Mouse (Mus musculus): ENCODE measurements around the gene Wwox. TPM values are rescaled to one million over a fixed set of nuclear protein-coding genes. Genes with fewer than 3 reads are reported as not detected.

Wwox gene
- total RNA-seq, 1 experiment: 12.5 TPM

DNA sequence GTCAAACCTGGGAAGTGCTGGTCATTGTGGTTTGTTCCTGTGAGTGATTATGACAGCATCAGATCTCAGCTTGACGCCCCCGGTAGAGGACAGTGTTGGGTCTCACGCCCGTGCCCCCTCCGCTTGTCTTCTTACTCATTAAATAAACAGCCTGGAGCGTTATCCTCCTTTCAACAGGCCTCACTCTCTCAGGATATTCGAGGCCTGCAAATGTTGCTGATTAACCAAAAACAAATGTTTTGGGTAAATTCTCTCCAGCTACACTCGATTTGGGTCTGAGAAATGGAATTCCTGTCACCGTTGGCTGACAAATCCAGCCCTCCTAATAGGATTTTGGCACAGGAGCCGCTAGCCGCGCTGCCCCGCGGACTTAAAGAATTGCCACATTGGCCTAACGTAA, 115.5 kb downstream of the Wwox start:
- Histone ChIP-seq H3K9me3 (ENCODE audit: control insufficient read depth, insufficient read depth, low read depth, low read length) (no peaks in the 10 kb centered on the region), H3K9ac (ENCODE audit: insufficient read depth, low read depth, low read length, poor library complexity, severe bottlenecking) (no peak overlapping the region), H3K36me3 (ENCODE audit: control insufficient read depth, insufficient read depth, low read length, poor library complexity, severe bottlenecking) (no peaks in the 10 kb centered on the region), H3K4me1 (ENCODE audit: control insufficient read depth in 2 of 2, insufficient read depth in 2 of 2, low read length in 2 of 2, poor library complexity in 1 of 2) (no peaks in the 10 kb centered on the region), H3K4me3 (ENCODE audit: insufficient read depth in 1 of 2, low read depth in 1 of 2, low read length in 2 of 2, poor library complexity in 1 of 2, severe bottlenecking in 1 of 2) (no peak overlapping the region), H3K27ac (ENCODE audit: insufficient read depth, low read depth, low read length, poor library complexity, severe bottlenecking) (no peak overlapping the region)
- in situ Hi-C loops (cut with MboI; ENCODE audit: low sequenced_read_pairs in 2 of 2, unreplicated experiment in 2 of 2): no loop called here
- no peak for DNase-seq (ENCODE audit: low read depth, low spot score)
- no peak for TF ChIP-seq MAFK (IDR thresholded peaks at IDR 0.05; ENCODE audit: insufficient read depth, low read depth, low read length)
- TF ChIP-seq HCFC1 (IDR thresholded peaks at IDR 0.05; ENCODE audit: borderline replicate concordance, insufficient read depth, low read length): no peak
- TF ChIP-seq ZNF384 (IDR thresholded peaks at IDR 0.05; ENCODE audit: low read depth, low read length): no peak

DNA sequence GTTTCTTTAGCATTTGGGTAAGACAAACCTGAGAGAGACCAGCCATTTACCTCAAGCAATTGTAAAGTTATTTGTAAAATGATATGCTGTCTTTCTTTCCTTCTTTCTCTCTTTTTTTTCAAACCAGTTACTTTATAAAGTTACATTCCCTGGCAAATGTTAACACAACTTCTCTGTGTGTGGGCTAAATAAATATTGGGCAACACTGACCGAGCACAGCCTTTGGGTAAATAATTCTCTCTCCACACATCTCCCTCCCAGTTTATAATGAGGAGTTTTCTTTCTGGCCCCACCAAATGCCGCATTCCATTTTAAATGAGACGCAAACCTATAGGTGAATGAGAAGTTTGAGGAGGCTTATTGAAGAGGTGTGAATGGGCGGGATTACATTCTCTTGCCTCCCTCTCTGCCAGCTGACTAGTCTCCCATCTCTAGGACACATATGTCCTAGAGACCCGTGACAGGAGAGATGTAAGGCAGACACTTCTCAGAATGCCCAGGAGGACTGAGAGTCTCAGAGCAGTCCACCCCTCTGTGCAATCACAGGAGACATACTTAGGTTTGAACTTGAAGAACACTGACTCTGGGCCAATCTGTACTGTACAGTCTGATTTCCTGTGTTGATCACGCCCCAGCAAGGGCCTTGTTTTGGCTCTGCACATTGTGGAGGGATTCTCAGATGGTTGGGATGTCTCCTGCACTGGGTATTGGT, 116.2 kb downstream of the Wwox start:
- in situ Hi-C loops (cut with MboI; ENCODE audit: low sequenced_read_pairs in 2 of 2, unreplicated experiment in 2 of 2): no loop called here
- Histone ChIP-seq H3K9ac (ENCODE audit: insufficient read depth, low read depth, low read length, poor library complexity, severe bottlenecking) (no peak overlapping the region), H3K4me3 (ENCODE audit: insufficient read depth in 1 of 2, low read depth in 1 of 2, low read length in 2 of 2, poor library complexity in 1 of 2, severe bottlenecking in 1 of 2) (no peak overlapping the region), H3K4me1 (ENCODE audit: control insufficient read depth in 2 of 2, insufficient read depth in 2 of 2, low read length in 2 of 2, poor library complexity in 1 of 2) (no peaks in the 10 kb centered on the region), H3K9me3 (ENCODE audit: control insufficient read depth, insufficient read depth, low read depth, low read length) (no peaks in the 10 kb centered on the region), H3K36me3 (ENCODE audit: control insufficient read depth, insufficient read depth, low read length, poor library complexity, severe bottlenecking) (no peaks in the 10 kb centered on the region), H3K27ac (ENCODE audit: insufficient read depth, low read depth, low read length, poor library complexity, severe bottlenecking) (no peak overlapping the region)
- TF ChIP-seq CHD2 (IDR thresholded peaks at IDR 0.05; ENCODE audit: low read depth, low read length) (no peak), ZC3H11A (IDR thresholded peaks at IDR 0.05; ENCODE audit: borderline replicate concordance, low read depth, low read length) (no peak), ZNF384 (IDR thresholded peaks at IDR 0.05; ENCODE audit: low read depth, low read length) (no peak), HCFC1 (IDR thresholded peaks at IDR 0.05; ENCODE audit: borderline replicate concordance, insufficient read depth, low read length) (no peak), MAFK (IDR thresholded peaks at IDR 0.05; ENCODE audit: insufficient read depth, low read depth, low read length) (no peak)
- no peak for DNase-seq (ENCODE audit: low read depth, low spot score)

DNA sequence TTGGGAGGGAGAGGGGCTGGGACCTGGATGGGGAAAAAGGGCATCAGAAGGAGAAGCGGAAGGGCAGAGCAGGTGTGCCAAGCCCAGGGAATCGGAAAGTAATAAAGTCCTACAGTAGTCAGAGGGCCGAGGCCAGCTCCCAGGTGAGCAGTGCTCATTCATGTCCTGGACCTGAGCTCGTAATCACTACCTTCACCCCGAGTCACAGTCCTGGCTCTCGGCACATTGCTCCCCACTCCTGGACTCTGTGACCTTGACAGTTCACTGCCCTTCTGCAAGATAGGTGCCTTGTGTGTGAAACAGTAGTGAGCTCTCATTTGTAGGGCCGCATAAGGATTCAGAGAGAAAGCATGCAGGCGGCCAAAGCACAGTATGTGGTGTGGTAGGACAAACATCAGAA, 121.7 kb downstream of the Wwox start:
- in situ Hi-C loops (cut with MboI; ENCODE audit: low sequenced_read_pairs in 2 of 2, unreplicated experiment in 2 of 2): no loop called here
- DNase-seq (ENCODE audit: low read depth, low spot score): no peak
- Histone ChIP-seq H3K9ac (ENCODE audit: insufficient read depth, low read depth, low read length, poor library complexity, severe bottlenecking) (no peak overlapping the region), H3K4me3 (ENCODE audit: insufficient read depth in 1 of 2, low read depth in 1 of 2, low read length in 2 of 2, poor library complexity in 1 of 2, severe bottlenecking in 1 of 2) (no peak overlapping the region), H3K27ac (ENCODE audit: insufficient read depth, low read depth, low read length, poor library complexity, severe bottlenecking) (no peak overlapping the region), H3K4me1 (ENCODE audit: control insufficient read depth in 2 of 2, insufficient read depth in 2 of 2, low read length in 2 of 2, poor library complexity in 1 of 2) (no peaks in the 10 kb centered on the region), H3K9me3 (ENCODE audit: control insufficient read depth, insufficient read depth, low read depth, low read length) (no peaks in the 10 kb centered on the region), H3K36me3 (ENCODE audit: control insufficient read depth, insufficient read depth, low read length, poor library complexity, severe bottlenecking) (no peaks in the 10 kb centered on the region)
- no peak for TF ChIP-seq ZC3H11A (IDR thresholded peaks at IDR 0.05; ENCODE audit: borderline replicate concordance, low read depth, low read length)
- TF ChIP-seq CHD2 (IDR thresholded peaks at IDR 0.05; ENCODE audit: low read depth, low read length): no peak
- TF ChIP-seq HCFC1 (IDR thresholded peaks at IDR 0.05; ENCODE audit: borderline replicate concordance, insufficient read depth, low read length): no peak
- TF ChIP-seq ZNF384 (IDR thresholded peaks at IDR 0.05; ENCODE audit: low read depth, low read length): no peak
- TF ChIP-seq MAFK (IDR thresholded peaks at IDR 0.05; ENCODE audit: insufficient read depth, low read depth, low read length): no peak

DNA sequence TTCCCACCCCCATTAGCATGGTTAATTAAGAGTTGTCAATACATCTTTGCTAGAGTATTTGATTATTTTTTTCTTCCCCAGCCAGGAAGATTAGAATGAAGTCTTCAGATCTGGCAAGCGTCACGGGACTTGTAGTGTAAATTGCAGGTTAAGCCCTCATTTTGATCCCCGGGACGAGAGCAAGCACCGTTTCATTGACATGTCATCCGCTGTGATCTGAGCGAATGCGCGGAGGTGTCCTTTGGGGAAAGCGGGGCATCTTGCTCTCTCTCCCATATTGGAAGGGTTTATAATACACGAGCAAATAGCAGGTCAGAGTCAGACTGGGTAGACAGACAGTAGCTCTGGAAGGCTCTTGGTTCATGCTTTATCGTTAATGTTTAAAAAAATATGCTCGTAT, 123.0 kb downstream of the Wwox start:
- H3K27ac ChIP-seq (ENCODE audit: insufficient read depth, low read depth, low read length, poor library complexity, severe bottlenecking): no peak overlapping the region
- no peaks in the 10 kb centered on the region for H3K4me1 ChIP-seq (ENCODE audit: control insufficient read depth in 2 of 2, insufficient read depth in 2 of 2, low read length in 2 of 2, poor library complexity in 1 of 2)
- H3K36me3 ChIP-seq (ENCODE audit: control insufficient read depth, insufficient read depth, low read length, poor library complexity, severe bottlenecking): no peaks in the 10 kb centered on the region
- H3K9ac ChIP-seq (ENCODE audit: insufficient read depth, low read depth, low read length, poor library complexity, severe bottlenecking): no peak overlapping the region
- no peak for TF ChIP-seq HCFC1 (IDR thresholded peaks at IDR 0.05; ENCODE audit: borderline replicate concordance, insufficient read depth, low read length)
- no peak for TF ChIP-seq ZNF384 (IDR thresholded peaks at IDR 0.05; ENCODE audit: low read depth, low read length)
- no peak for TF ChIP-seq ZC3H11A (IDR thresholded peaks at IDR 0.05; ENCODE audit: borderline replicate concordance, low read depth, low read length)
- no peak for TF ChIP-seq CHD2 (IDR thresholded peaks at IDR 0.05; ENCODE audit: low read depth, low read length)
- TF ChIP-seq MAFK (IDR thresholded peaks at IDR 0.05; ENCODE audit: insufficient read depth, low read depth, low read length): no peak
- DNase-seq (ENCODE audit: low read depth, low spot score): no peak
- no peaks in the 10 kb centered on the region for H3K9me3 ChIP-seq (ENCODE audit: control insufficient read depth, insufficient read depth, low read depth, low read length)
- H3K4me3 ChIP-seq (ENCODE audit: insufficient read depth in 1 of 2, low read depth in 1 of 2, low read length in 2 of 2, poor library complexity in 1 of 2, severe bottlenecking in 1 of 2): no peak overlapping the region
- in situ Hi-C loops (cut with MboI; ENCODE audit: low sequenced_read_pairs in 2 of 2, unreplicated experiment in 2 of 2): no loop called here

DNA sequence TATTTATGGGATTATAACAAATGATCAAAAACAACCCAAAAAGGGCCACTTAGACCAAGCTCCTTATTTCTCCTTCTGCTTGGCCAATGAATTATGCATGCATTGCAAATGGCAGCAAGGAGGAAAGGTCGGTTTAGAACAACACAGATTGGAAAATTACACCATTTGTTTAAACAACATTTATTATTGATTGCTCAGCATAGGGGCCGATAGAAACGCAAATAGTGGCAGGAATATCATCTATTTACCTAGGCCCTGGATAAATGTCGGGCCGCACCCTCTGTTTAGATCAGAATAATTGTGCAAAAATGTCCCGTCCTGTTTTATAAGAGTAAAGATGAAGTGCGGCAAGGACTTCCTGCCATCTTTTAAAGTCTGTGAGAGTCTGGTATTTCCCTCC, 123.9 kb downstream of the Wwox start:
- no peaks in the 10 kb centered on the region for H3K36me3 ChIP-seq (ENCODE audit: control insufficient read depth, insufficient read depth, low read length, poor library complexity, severe bottlenecking)
- H3K9ac ChIP-seq (ENCODE audit: insufficient read depth, low read depth, low read length, poor library complexity, severe bottlenecking): no peak overlapping the region
- no peaks in the 10 kb centered on the region for H3K9me3 ChIP-seq (ENCODE audit: control insufficient read depth, insufficient read depth, low read depth, low read length)
- TF ChIP-seq CHD2 (IDR thresholded peaks at IDR 0.05; ENCODE audit: low read depth, low read length) (no peak), ZC3H11A (IDR thresholded peaks at IDR 0.05; ENCODE audit: borderline replicate concordance, low read depth, low read length) (no peak), MAFK (IDR thresholded peaks at IDR 0.05; ENCODE audit: insufficient read depth, low read depth, low read length) (no peak), HCFC1 (IDR thresholded peaks at IDR 0.05; ENCODE audit: borderline replicate concordance, insufficient read depth, low read length) (no peak), ZNF384 (IDR thresholded peaks at IDR 0.05; ENCODE audit: low read depth, low read length) (no peak)
- in situ Hi-C loops (cut with MboI; ENCODE audit: low sequenced_read_pairs in 2 of 2, unreplicated experiment in 2 of 2): no loop called here
- no peak overlapping the region for H3K27ac ChIP-seq (ENCODE audit: insufficient read depth, low read depth, low read length, poor library complexity, severe bottlenecking)
- H3K4me3 ChIP-seq (ENCODE audit: insufficient read depth in 1 of 2, low read depth in 1 of 2, low read length in 2 of 2, poor library complexity in 1 of 2, severe bottlenecking in 1 of 2): no peak overlapping the region
- DNase-seq (ENCODE audit: low read depth, low spot score): no peak
- no peaks in the 10 kb centered on the region for H3K4me1 ChIP-seq (ENCODE audit: control insufficient read depth in 2 of 2, insufficient read depth in 2 of 2, low read length in 2 of 2, poor library complexity in 1 of 2)

All from ES-E14 (cell line).